Mouse (Mus musculus): ENCODE data around the gene Ltbp1. TPM values are rescaled to one million over a fixed set of nuclear protein-coding genes. Genes with fewer than 3 reads are reported as not detected.

Ltbp1 gene
- not detected for polyA plus RNA-seq (2017; shearing (Covaris generic))

DNA sequence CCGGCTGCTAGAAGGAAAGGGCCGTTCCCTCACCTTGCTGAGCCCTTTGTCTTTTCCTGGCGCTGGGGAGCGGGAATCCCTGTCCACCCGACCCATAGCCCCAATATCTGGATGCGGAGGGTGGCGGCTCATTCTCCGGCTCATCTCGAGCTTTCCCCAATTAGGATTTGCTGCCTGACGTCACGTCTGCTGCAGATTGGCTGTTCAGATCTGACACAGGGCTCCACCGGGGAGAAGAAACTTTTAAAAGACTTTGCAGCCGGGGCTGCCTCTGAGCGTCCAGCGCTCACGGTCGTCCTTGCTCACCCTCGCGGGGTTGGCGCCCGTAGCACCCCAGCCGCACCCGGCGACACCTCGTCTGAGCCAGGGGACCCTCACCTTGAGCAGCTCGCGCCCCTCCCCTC, at the start of gene Ltbp1:
Ltbp1 (plus strand) TSS at position 288 of the 404 bp plus-strand sequence.

DNA sequence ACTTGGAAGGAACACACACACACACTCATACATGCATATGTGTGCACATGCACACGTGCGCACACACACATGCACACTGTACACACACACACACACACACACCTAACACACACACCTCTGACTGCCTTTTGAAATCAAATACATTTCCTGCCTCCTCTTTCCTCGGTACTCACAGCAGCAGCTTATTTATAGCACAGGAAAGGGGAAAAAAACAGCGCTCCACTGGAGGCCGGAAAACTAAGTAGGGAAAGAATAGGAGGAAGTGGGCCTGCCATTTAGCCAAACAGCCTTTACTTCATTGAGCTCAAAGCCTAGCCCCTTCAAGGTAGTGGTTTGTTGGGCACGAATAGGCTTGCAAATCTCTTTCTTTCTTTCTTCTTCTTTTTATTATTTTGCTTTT, 430.2 kb downstream of the Ltbp1 start, which contains the start of gene Rasgrp3:
Rasgrp3 (plus strand) TSS at position 298 of the 400 bp plus-strand sequence.

Data from naive thymus-derived CD4-positive, alpha-beta T cell, adult 5 months (primary cell).